Mouse (Mus musculus) gastrocnemius, adult 2 months (tissue): ENCODE measurements around the gene Hacd2. TPM values are rescaled to one million over a fixed set of nuclear protein-coding genes. Genes with fewer than 3 reads are reported as not detected.

Experiments
- DNase-seq: peaks from one replicate; pipeline ENCODE4 v3.0.0; 2022
- H3K27ac ChIP-seq: fragments of 200-600 bp; 2 replicates; pipeline ENCODE4 v1.8.1; 2022; ENCODE audit warnings: mild to moderate bottlenecking
- H3K4me3 ChIP-seq: fragments of 200-600 bp; 2 replicates; pipeline ENCODE4 v1.8.1; 2022; ENCODE audit warnings: mild to moderate bottlenecking, moderate library complexity
- CTCF ChIP-seq: fragments of 200-600 bp; IDR thresholded peaks from 2 replicates; pipeline ENCODE4 v1.8.1; 2022; ENCODE audit warnings: antibody characterized with exemption, mild to moderate bottlenecking, moderate library complexity
- intact Hi-C: fragments of 180-260 bp; cut with DNase I; formaldehyde crosslinking; loops from one replicate; pipeline ENCODE4 v1.15.1; 2025
- total RNA-seq, 2 experiments: library from RNA; stranded (reverse); gene quantifications; 2 replicates each; pipeline ENCODE4 v1.2.3; 2021

Hacd2 gene
- total RNA-seq, 2 experiments from 2014 or later: 1.8 TPM

DNA sequence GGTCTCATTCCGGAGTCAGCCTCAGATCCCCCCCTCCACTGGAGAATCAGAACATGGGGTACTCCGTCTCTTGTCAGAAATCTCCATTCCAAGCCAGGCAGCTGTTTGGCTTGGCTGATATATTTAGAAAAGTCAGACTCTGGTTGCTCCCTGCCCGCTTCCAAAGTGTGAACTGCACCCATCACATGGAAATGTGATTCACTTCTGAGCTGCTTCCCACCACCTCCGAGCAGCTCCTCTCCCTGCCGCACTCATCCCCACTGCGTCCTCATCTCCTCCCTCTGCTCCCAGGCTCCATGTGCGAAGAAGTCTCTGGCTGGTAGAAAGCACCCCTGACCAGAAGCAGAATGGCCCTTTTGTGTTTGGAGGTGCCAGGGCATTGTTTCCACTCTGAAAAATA lies 95.2 kb downstream of the Hacd2 start:
- intact Hi-C loops: no loop called here
- TF ChIP-seq CTCF: no peak

DNA sequence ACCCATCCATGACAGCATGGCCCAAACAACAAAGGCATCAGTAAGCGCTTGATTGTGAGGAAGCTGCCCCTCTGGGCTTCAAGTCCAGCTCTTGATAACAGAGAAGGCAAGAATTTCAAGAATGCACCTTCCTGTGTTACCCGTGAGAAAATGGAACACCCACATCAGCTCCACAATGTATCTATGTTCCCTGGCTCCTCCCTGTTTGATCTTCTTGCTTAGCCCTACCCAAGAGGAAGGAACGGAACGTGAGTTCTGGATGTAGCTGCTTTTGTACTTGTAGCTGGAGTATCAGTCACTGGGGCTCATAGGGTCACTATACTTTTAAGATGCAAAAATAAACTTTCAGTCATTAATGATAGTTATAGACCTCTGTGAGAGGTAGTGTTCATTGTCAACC lies 98.4 kb downstream of the Hacd2 start:
- intact Hi-C loops: no loop called here
- no peak overlapping the region for H3K27ac ChIP-seq
- H3K4me3 ChIP-seq: no peak overlapping the region
- DNase-seq: no peak
- no peak for TF ChIP-seq CTCF

More for the DNA sequence above, 95.2 kb downstream of the Hacd2 start:
- DNase-seq: no peak
- no peak overlapping the region for H3K4me3 ChIP-seq
- H3K27ac ChIP-seq: no peak overlapping the region

DNA sequence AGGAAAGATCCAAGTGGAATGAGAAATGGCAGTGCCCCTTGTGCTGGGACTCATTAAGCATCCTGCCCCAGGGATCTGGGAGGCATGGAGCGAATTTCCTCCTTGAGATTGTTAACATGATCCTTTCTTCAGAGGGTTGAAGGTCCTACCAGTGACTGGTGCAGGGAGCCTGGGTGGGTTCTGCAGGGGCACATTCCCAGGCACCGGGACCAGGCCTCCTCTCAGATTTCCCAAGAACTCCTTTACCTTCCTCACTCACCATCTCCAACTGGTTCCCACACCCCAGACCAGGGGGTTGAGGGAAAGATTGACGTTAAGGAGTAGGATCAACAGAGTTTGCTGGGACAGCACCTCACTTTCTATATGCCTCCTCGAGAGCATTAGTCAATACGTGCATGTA lies 105.0 kb downstream of the Hacd2 start:
- H3K4me3 ChIP-seq: no peak overlapping the region
- TF ChIP-seq CTCF: no peak
- intact Hi-C loops: no loop called here
- H3K27ac ChIP-seq: no peak overlapping the region
- DNase-seq: no peak

DNA sequence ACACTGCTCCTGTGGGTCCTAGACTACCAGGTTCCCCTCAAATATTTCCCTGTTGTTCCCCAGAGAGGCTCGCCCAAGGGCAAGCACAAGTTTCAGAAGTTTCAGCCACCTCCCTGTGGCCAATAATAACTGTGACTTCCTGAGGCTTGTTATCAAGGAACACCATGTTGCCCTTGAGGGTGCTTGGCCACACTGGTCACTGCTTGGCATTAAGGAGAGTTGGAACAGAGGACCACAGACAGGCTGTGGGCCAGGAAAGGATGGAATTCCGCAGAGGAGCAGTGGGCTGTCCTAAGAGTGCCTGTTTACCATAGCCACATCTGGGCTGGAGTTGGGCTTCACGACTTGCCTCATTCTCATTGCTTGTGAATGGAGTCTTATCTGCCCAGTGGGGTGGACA lies 107.9 kb downstream of the Hacd2 start:
- Histone ChIP-seq H3K27ac (no peak overlapping the region), H3K4me3 (no peak overlapping the region)
- intact Hi-C loops: no loop called here
- TF ChIP-seq CTCF: no peak
- DNase-seq: no peak

DNA sequence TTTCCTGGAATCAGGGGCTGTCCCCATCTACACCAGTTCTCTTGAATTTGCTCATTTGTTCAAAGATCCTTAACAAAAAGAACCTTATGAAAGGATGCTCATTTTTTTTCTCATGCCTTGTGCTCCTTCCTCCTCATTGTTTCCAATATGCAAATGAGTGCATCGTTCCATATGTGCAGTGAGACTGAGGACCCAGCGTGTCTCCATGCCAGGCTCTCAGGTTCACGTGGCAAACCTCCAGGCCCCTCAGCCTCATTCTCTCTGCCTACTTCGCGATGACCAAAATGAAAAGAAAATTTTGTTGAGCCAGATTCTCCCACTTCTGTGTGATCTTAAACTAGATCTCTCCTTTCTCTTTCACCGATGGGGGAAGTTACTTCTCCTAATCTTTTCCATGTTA lies 117.2 kb downstream of the Hacd2 start:
- Histone ChIP-seq H3K4me3 (peak overlapping the region; percentile 35; the same call in 1 of the 2 replicates), H3K27ac (no peak overlapping the region)
- DNase-seq: no peak
- no peak for TF ChIP-seq CTCF
- intact Hi-C loops: no loop called here

DNA sequence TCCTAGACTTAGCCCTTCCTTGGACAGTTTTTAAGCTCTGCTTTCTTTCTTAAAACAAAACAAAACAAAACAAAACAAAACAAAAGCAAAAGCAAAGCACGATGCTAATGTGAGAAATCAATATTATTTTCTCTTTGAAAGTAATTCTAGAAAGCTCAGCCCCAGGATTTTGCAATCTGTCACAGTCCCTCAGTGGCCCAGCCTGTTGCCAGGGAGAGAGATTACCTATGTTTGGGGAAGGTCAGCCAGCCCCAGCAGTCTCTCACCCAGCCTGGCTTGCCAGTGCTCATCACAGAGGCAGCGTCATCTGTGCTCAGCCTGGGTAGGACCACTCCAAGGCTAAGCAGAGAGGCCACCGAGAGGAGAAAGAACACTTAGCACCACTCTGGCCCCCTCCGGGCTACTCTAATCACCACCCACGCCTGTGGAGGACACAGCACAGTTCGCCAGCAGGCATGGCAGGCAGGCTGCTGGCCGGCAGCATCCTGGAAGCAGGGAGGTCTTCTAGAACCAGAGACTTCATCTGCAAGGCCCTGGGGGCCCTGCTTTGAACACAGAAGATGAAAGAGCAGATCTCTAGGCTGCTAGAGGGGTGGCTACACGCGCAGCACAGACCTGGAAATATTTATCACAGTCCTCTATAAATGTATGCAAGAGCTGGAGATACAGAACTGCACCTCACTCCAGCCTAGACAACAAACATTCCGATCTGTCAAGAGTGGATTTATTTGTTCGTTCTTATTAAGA lies 117.8 kb downstream of the Hacd2 start:
- peak overlapping the region; percentile 35 for H3K4me3 ChIP-seq
- H3K27ac ChIP-seq: no peak overlapping the region
- intact Hi-C loops: no loop called here
- TF ChIP-seq CTCF: no peak
- no peak for DNase-seq

DNA sequence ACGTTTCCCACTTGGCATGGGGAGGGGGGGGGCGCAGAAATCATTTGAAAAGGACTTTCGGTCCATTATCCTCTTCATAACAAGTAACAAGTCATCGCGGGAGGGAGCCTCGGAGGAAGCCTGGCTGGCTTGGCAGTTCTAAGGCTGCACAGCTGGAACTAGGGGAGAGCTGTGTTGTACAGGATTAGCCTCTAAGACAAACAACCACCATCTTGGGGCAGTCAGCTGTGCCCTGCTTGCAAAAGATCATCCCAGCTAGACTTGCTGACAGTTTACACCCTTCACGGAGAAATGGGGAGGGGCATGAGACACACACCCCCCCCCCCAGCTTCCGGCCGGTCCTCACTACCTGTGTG lies 118.4 kb downstream of the Hacd2 start:
- DNase-seq: no peak
- Histone ChIP-seq H3K4me3 (no peak overlapping the region), H3K27ac (no peak overlapping the region)
- TF ChIP-seq CTCF: no peak
- intact Hi-C loops: no loop called here

DNA sequence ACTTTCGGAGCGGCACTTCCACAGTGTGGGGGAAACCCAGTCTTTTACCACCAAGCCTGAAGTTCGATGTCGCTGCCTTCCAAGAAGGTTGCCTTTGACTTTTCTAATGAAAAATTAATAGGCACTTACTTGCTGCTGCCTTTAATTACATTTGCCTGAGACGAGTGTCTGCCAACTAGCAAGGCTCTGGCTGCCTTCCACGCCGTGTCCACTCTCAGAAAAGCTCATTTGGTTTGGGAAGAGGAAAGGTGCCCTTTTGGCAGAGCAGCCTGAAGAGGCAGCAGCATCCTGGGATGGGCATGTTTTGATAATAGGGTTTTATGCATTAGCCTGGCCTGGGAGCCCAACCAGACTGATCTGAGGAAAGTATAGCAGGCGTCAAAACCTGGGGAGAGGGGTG lies 119.6 kb downstream of the Hacd2 start:
- no peak overlapping the region for H3K27ac ChIP-seq
- no peak for TF ChIP-seq CTCF
- intact Hi-C loops: no loop called here
- H3K4me3 ChIP-seq: no peak overlapping the region
- no peak for DNase-seq

DNA sequence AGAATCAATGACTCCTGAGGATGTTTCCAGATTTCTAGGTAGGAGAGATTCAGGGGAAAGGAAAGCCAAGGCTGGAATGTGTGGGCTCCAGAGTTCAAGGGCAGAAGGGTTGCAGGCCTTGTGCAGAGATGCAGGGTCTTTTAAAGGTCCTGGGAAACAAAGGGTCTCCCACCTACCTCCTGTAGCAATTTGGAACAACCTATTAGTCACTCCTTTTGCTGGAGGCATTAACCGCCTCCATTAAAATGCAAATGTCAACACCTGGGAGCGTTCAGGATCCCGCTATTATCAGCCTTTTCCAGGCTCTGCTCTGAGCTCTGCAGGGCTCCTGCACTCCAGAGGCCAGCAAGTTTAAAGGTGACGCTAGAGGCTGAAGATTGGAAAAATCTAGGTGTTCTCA lies 123.9 kb downstream of the Hacd2 start:
- no peak for TF ChIP-seq CTCF
- Histone ChIP-seq H3K27ac (no peak overlapping the region), H3K4me3 (no peak overlapping the region)
- intact Hi-C loops: no loop called here
- DNase-seq: no peak

DNA sequence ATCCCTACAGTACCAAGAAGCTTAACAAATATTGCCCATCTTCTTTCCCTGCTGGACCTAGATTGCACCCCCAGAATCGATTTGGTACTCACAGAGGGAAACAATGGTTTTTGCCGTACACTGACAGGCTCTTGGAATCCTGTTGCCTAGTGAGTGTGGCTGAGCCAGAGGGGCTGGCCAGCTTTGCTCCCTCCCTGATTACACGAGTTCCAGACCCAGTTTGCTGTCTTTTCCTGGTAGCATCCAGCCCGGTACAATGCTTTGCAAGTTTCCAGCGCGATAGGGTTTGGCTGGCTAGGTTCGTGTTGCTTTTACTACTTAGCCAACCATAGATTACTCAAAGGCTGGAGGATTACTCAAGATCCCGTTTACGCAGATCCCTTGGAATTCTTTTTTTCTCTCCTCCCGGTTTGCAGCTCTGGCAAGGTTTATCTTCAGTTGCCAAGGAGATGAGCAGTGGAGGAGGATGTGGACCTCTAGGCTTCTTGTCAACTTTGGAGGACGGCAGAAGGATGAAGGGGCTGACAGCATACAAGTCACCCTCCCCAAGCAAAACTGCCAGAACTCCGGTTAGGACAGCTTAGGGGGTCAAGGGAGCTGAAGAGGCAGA lies 131.0 kb downstream of the Hacd2 start:
- no peak for DNase-seq
- intact Hi-C loops: no loop called here
- TF ChIP-seq CTCF: no peak
- no peak overlapping the region for H3K4me3 ChIP-seq
- H3K27ac ChIP-seq: no peak overlapping the region

DNA sequence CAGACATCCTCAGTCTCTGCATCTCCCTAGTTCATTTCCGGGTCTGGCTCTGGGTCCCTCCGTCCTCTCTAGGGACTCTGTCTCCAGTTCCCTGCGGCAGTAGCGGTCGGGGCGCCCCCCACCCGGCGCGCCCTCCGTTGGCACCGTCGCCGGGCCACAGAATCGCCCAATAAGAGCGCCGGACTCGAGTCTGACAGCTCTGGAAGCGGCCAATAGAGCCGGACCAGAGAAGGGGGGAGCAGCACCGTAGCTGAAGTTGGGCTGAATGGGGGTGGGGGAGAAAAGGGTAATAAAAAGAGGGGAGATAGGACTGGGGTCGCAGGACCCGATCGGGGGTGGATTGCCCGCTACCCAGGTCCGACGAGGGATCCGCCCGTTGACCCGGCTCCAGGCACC lies 132.0 kb downstream of the Hacd2 start:
- peak; percentile 41 for DNase-seq
- Histone ChIP-seq H3K27ac (peak overlapping the region; percentile 64), H3K4me3 (peak overlapping the region; percentile 81)
- intact Hi-C loops: no loop called here
- no peak for TF ChIP-seq CTCF

DNA sequence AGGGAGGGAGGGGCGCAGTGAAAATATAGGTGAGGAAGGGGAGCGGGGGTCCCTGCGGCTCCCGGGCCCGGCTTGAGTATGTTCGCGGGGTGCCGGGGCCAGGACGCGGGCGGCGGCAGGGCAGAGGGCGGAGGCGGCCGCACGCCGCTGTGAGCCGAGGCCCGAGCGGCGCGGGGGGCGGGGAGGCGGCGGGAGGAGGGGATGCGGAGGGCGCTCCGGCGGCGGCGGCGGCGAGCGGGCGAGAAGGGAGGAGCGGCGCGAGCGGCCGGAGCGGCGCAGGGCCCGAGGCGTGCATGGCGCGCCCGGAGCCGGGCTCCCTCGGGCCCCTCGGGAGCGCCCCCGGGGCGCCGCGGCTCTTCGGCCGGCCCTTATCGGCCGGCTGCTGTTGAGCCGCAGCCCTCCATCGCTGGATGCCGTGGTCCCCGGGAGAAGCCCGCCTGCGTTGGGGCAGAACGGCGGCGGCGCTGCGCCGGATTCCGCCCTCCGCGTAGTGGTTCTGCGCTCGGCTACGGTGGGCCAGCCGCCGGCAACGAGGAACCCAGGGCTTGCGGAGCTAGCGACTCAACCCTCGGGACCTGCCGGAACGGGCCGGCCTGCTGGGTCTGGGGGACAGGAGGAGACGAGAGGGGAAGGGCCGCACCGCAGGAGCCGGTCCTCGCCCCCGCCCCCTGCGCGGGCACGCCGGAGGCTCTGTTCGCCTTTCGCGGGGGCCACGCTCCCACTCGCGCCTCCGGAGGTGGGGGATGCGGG lies 132.6 kb downstream of the Hacd2 start, which contains the start of gene Adcy5:
TSS of gene Adcy5 (plus strand) at position 237 of the 750 bp plus-strand sequence.
- Histone ChIP-seq H3K4me3 (peak within 1 kb of the TSS; percentile 81), H3K27ac (peak within 1 kb of the TSS; percentile 70)
- DNase-seq: peak; percentile 60
- no peak for TF ChIP-seq CTCF
- intact Hi-C loops: loop anchor here (5.0 kb wide), 1 partner anchor 98 kb away; no protein-coding TSS in a partner anchor
